Mouse (Mus musculus): ENCODE results near the gene Gm20219. TPM values are rescaled to one million over a fixed set of nuclear protein-coding genes. Genes with fewer than 3 reads are reported as not detected.

Gene Gm20219
- polyA plus RNA-seq, 1 experiment: 0.04 TPM

DNA sequence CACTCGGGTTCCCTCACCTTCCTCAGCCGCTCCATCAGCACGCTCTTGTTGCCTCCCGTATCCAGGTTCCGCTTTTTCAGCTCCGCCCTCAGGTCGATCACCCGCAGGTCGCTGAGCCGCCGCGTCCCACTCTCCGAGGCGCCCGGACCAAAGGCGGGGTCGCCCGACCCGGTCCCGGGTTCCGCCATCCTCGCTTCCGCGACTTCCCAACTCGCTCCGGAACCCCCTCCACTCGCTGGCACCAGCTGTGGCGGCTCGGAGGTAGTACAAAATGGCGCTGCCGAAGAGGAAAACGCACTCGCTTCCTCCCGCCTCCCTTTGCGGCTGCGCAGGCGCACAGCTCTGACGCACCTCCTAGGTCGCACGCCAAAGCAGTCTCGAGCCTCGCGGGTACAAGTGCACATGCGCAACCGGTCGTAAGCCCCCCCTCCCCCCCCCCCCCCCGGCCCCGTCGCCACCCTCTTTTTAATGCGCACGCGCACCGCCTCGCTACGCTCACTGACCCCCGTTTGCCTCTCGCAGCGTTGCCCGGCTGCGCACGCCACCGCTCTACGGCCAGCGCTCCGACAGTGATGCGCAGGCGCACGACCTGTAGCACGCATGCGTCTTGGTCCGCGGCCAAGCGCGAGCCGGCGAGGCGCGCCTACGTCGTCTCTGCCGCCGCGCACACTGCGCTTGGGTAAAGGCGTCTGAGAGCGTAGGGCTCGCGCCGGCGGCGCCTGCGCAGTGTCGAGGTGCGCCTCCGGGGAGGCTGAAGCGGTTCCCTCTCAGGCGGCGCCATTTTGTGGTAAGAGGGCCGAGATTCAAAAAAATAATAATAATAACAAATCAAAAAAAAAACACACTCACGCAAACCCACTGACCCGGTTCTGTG, 30.3 kb upstream of the Gm20219 start, which contains the start of the genes Safb2 and Safb:
TSS of gene Safb2 (minus strand) at position 329 of the 874 bp plus-strand sequence.
TSS of gene Safb (plus strand) at position 569 of the 874 bp plus-strand sequence.
- H3K4me1 ChIP-seq (ENCODE audit: control insufficient read depth): peaks cover 71% of the 10 kb centered on the region
- peak within 1 kb of the TSS; percentile 99 for H3K4me3 ChIP-seq (replicated peaks)
- H3K27me3 ChIP-seq (ENCODE audit: control insufficient read depth): no peaks in the 10 kb centered on the region
- H3K9me3 ChIP-seq (ENCODE audit: control insufficient read depth, low read length): no peaks in the 10 kb centered on the region
- peaks cover 76% of the 10 kb centered on the region for H3K36me3 ChIP-seq (ENCODE audit: control insufficient read depth)
- TF ChIP-seq TAL1 (IDR thresholded peaks at IDR 0.05; ENCODE audit: low read length) (no peak), GATA1 (IDR thresholded peaks at IDR 0.05; ENCODE audit: low read length) (no peak)

DNA sequence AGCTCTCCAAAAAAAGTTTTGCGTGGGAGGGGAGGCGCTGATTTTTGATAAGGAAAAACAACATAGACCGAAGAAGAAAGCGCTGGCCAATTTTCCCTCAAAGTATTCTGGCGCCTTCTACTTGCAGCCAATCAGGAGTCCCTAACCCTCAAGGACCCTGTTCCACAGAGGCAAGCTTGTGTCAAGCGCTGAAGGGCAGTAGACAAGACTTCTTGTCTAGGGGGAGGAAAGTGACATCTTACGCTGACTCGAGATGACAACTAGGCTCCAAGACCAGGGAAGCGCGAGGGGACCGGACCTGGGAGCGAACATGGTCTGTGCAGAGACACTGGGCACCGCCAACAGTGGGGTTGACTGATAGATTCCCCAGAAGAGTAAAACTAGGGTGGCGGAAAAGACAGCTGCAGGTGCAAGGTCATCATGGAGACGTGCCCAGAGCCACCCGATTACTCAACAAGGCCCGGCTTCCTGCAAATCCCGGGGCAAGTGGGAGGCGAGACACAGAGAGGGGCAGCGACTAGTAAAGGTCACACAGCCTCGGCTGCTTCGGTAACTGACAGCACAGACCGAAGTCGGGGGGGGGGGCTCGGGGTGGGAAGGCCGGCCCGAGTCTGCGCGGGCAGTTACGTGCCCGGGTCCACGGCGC, 29.5 kb upstream of the Gm20219 start:
- peaks cover 68% of the 10 kb centered on the region for H3K4me1 ChIP-seq (ENCODE audit: control insufficient read depth)
- peaks cover 76% of the 10 kb centered on the region for H3K36me3 ChIP-seq (ENCODE audit: control insufficient read depth)
- H3K4me3 ChIP-seq (replicated peaks): peak overlapping the region; percentile 99
- no peaks in the 10 kb centered on the region for H3K27me3 ChIP-seq (ENCODE audit: control insufficient read depth)
- TF ChIP-seq GATA1 (IDR thresholded peaks at IDR 0.05; ENCODE audit: low read length) (no peak), TAL1 (IDR thresholded peaks at IDR 0.05; ENCODE audit: low read length) (no peak)
- H3K9me3 ChIP-seq (ENCODE audit: control insufficient read depth, low read length): no peaks in the 10 kb centered on the region

DNA sequence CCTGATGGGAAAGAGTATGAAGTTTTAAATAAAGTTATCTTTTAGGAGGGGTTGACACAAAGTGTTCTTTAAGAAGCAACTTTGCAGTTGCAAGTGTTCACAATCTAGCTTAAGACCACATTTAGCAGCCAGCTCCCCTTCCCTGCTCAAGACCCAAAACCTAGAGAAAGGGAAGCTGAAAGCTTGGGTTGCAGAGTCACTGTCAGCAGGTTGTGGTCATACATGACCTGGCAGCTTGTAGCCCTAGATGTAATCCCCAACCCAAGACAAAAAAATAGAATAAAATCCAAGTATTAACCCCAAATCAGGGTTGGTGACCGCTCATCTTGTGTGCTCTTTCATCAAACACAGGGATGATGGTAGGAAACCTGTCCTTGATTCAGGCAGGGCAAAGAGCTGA, 28.9 kb upstream of the Gm20219 start:
- TF ChIP-seq GATA1 (IDR thresholded peaks at IDR 0.05; ENCODE audit: low read length) (no peak), TAL1 (IDR thresholded peaks at IDR 0.05; ENCODE audit: low read length) (no peak)

DNA sequence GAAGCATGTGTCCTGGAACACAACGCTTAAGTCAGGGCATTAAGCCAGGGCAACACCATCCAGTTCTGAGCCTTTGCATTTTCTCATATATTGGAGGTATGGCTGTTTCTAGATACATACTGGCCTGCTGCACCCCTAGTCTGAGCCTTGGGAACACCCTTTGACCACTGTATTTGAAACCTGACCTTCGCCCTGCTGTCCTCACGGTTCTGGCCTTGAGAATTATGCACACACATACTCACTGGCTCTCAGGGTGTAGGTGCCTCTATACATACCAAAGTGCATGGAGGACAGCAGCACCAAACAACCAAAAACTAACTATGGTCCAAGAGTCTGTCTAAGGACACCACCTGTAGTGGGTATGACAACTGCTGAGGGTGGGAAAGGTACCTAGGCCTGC, 18.8 kb upstream of the Gm20219 start:
- Histone ChIP-seq H3K4me3 (replicated peaks) (no peak overlapping the region), H3K9me3 (ENCODE audit: control insufficient read depth, low read length) (no peaks in the 10 kb centered on the region), H3K27me3 (ENCODE audit: control insufficient read depth) (no peaks in the 10 kb centered on the region), H3K36me3 (ENCODE audit: control insufficient read depth) (peaks cover 96% of the 10 kb centered on the region), H3K4me1 (ENCODE audit: control insufficient read depth) (no peaks in the 10 kb centered on the region)
- no peak for TF ChIP-seq TAL1 (IDR thresholded peaks at IDR 0.05; ENCODE audit: low read length)
- TF ChIP-seq GATA1 (IDR thresholded peaks at IDR 0.05; ENCODE audit: low read length): no peak

More for the DNA sequence above, 28.9 kb upstream of the Gm20219 start:
- H3K9me3 ChIP-seq (ENCODE audit: control insufficient read depth, low read length): no peaks in the 10 kb centered on the region
- peaks cover 62% of the 10 kb centered on the region for H3K4me1 ChIP-seq (ENCODE audit: control insufficient read depth)
- peaks cover 76% of the 10 kb centered on the region for H3K36me3 ChIP-seq (ENCODE audit: control insufficient read depth)
- H3K4me3 ChIP-seq (replicated peaks): peak overlapping the region; percentile 99
- no peaks in the 10 kb centered on the region for H3K27me3 ChIP-seq (ENCODE audit: control insufficient read depth)

DNA sequence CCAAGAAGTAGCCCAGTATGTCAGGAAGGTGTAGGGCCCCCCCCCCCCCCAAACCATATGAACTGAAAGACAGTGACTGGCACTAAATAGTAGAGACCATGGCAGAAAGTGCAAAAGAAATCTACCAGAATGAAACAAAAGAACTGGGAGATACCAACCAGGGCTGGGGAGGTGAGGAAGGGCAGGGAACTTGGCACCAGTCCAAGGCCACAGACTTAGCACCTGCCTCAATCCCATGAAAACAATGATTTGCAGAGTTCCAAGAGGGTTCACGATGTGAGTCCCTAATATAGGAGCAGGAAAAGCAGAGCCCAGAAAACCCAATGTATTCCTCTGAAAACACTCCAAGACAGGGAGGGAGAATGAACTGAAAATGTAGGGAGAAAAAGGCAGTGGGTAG, 18.0 kb upstream of the Gm20219 start:
- H3K4me1 ChIP-seq (ENCODE audit: control insufficient read depth): no peaks in the 10 kb centered on the region
- no peaks in the 10 kb centered on the region for H3K9me3 ChIP-seq (ENCODE audit: control insufficient read depth, low read length)
- no peak for TF ChIP-seq GATA1 (IDR thresholded peaks at IDR 0.05; ENCODE audit: low read length)
- no peak for TF ChIP-seq TAL1 (IDR thresholded peaks at IDR 0.05; ENCODE audit: low read length)
- H3K36me3 ChIP-seq (ENCODE audit: control insufficient read depth): peaks cover 96% of the 10 kb centered on the region
- H3K4me3 ChIP-seq (replicated peaks): no peak overlapping the region
- no peaks in the 10 kb centered on the region for H3K27me3 ChIP-seq (ENCODE audit: control insufficient read depth)

DNA sequence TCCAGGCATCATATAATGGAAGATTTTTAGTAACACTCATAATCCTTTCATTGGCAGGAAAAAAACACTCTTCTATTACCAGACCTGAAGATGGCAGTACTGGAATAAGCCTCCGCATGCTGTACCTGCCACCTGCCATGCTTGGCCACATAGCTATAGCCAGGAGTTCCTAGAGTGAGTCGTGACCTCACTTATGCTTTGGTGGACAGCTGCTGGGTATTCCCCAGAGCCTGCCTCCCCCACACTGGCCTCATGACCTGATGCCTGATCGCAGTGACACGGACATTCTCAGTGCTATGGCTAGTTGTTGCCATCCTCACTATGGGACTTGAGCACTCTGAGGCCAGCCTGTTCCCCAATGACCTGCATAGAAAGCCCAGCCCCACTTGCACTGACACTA, 16.1 kb upstream of the Gm20219 start:
- no peak for TF ChIP-seq TAL1 (IDR thresholded peaks at IDR 0.05; ENCODE audit: low read length)
- TF ChIP-seq GATA1 (IDR thresholded peaks at IDR 0.05; ENCODE audit: low read length): no peak
- no peaks in the 10 kb centered on the region for H3K27me3 ChIP-seq (ENCODE audit: control insufficient read depth)
- H3K4me3 ChIP-seq (replicated peaks): no peak overlapping the region
- peaks cover 99% of the 10 kb centered on the region for H3K36me3 ChIP-seq (ENCODE audit: control insufficient read depth)
- H3K9me3 ChIP-seq (ENCODE audit: control insufficient read depth, low read length): no peaks in the 10 kb centered on the region
- H3K4me1 ChIP-seq (ENCODE audit: control insufficient read depth): no peaks in the 10 kb centered on the region

DNA sequence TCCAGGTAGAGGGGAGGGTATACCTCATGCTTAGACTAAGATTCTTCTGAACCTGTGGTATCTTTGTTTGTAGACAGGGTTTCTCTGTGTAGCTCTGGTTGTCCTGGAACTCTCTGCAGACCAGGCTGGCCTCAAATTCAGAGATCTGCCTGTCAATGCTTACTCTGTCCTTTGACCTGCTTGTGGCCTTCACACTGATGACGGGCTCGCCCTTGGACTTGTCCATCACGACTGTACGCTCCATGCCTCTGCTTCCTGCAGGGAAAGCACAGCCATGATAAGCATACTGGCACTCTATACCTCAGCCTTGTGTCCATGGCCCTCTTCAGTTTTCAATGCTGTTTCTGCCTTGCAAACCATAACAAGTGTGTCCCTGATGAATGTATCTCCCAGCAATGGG, 13.2 kb upstream of the Gm20219 start:
- H3K36me3 ChIP-seq (ENCODE audit: control insufficient read depth): peaks cover 100% of the 10 kb centered on the region
- no peaks in the 10 kb centered on the region for H3K4me1 ChIP-seq (ENCODE audit: control insufficient read depth)
- TF ChIP-seq TAL1 (IDR thresholded peaks at IDR 0.05; ENCODE audit: low read length) (no peak), GATA1 (IDR thresholded peaks at IDR 0.05; ENCODE audit: low read length) (no peak)
- no peaks in the 10 kb centered on the region for H3K27me3 ChIP-seq (ENCODE audit: control insufficient read depth)
- no peak overlapping the region for H3K4me3 ChIP-seq (replicated peaks)
- H3K9me3 ChIP-seq (ENCODE audit: control insufficient read depth, low read length): no peaks in the 10 kb centered on the region

DNA sequence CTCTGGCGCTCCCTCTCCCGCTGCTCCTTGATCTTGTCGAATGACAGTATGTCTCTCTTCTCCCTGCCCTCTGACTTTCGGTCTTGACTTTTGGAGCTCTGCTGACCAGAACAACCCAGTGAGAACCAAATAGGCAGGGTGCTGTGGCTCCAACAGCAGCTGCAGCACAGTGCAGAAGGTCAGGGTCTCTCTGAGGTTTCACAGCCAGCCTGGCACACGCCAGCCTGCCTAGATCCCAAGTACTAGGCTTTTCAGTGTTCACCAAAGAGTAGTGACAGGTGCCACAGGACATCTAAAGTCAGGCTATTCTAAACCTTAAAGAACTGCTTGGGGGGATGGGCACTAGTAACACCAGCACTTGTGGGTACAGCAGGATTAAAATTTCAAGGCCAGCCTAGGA, 12.7 kb upstream of the Gm20219 start:
- Histone ChIP-seq H3K9me3 (ENCODE audit: control insufficient read depth, low read length) (no peaks in the 10 kb centered on the region), H3K4me1 (ENCODE audit: control insufficient read depth) (no peaks in the 10 kb centered on the region), H3K4me3 (replicated peaks) (no peak overlapping the region), H3K27me3 (ENCODE audit: control insufficient read depth) (no peaks in the 10 kb centered on the region), H3K36me3 (ENCODE audit: control insufficient read depth) (peaks cover 100% of the 10 kb centered on the region)
- TF ChIP-seq GATA1 (IDR thresholded peaks at IDR 0.05; ENCODE audit: low read length): no peak
- TF ChIP-seq TAL1 (IDR thresholded peaks at IDR 0.05; ENCODE audit: low read length): no peak

DNA sequence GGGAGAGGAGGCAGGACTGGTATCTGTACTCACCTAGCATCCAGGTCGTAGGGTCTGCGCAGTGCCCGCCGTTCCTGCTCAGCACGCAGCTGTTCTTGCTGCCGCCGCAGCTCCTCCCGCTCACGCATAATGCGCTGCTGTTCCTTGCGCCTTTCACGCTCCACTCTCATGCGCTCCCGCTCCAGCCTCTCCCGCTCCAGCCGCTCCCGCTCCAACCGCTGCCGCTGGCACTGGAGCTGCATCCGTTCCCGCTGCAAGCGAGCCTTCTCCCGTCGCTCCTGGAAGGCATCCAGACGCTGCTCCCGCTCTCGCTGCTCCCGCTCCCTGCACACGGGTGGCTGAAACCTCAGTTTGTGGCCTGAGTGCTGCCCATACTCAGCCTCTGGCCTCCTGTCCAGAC, 12.1 kb upstream of the Gm20219 start:
- Histone ChIP-seq H3K27me3 (ENCODE audit: control insufficient read depth) (no peaks in the 10 kb centered on the region), H3K9me3 (ENCODE audit: control insufficient read depth, low read length) (no peaks in the 10 kb centered on the region), H3K4me1 (ENCODE audit: control insufficient read depth) (no peaks in the 10 kb centered on the region), H3K4me3 (replicated peaks) (no peak overlapping the region), H3K36me3 (ENCODE audit: control insufficient read depth) (peaks cover 100% of the 10 kb centered on the region)
- TF ChIP-seq GATA1 (IDR thresholded peaks at IDR 0.05; ENCODE audit: low read length) (no peak), TAL1 (IDR thresholded peaks at IDR 0.05; ENCODE audit: low read length) (no peak)

Measured in erythroblast, embryonic 14.5 days (primary cell).